Mouse (Mus musculus) yolk sac, embryonic 10.5 days (tissue): ENCODE data around the gene Gm11595.
"Not testable (repeated sequence)": the region's sequence is repeated elsewhere in the genome, so short reads cannot be mapped to it uniquely, and the experiment has no call there.

Source experiments
- DNase-seq: peaks from one replicate; pipeline ENCODE4 v3.0.0-alpha.2; 2017; ENCODE audit warnings: low spot score

Gene Gm11595

GRCm38 (mm10) chr11:99772813-99773212 is at the start of gene Gm11595:
Gm11595 (minus strand) TSS chr11:99772913.
- DNase-seq = not testable (repeated sequence)

GRCm38 (mm10) chr11:99815566-99815965 is 42.9 kb upstream of the Gm11595 start, which contains the start of gene Gm11564:
Gm11564 (minus strand) TSS chr11:99815666.
- DNase-seq = not testable (repeated sequence)

- DNase-seq = not testable (repeated sequence)
Observed at GRCm38 (mm10) chr11:99809792-99810191, 37.1 kb upstream of the Gm11595 start, which contains the start of gene Krtap4-13. Krtap4-13 (minus strand) TSS chr11:99809892.

- not testable (repeated sequence) for DNase-seq
Observed at GRCm38 (mm10) chr11:99804346-99804745, 31.6 kb upstream of the Gm11595 start, which contains the start of gene Gm11554. Gm11554 (minus strand) TSS chr11:99804446.

DNA sequence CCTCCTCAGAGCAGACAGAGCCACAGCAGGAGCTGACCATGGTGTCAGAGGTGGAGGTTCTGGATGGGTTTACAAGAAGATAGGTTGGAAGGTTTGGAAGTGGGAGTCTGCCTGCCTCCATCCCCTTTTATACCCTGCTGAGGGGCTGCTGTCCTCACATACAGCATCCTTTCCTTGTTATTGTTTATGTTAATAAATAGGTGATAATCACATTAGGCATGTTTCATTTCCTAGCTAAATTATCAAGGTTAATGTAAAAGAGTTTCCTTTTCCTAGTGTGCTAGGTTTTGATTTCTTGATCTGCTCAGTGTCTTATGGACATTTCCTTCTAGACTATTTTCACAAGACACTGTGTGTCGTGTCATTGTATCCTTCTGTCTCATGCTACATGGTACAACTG is 26.1 kb upstream of the Gm11595 start, which contains the start of gene Gm11569:
TSS of gene Gm11569 (minus strand) at position 101 of the 400 bp plus-strand sequence.
- not testable (repeated sequence) for DNase-seq

GRCm38 (mm10) chr11:99793367-99793766 is 20.7 kb upstream of the Gm11595 start, which contains the start of gene Gm11596:
Gm11596 (minus strand) TSS chr11:99793467.
- no peak for DNase-seq

GRCm38 (mm10) chr11:99784900-99785299 is 12.2 kb upstream of the Gm11595 start, which contains the start of gene Krtap4-9:
Krtap4-9 (plus strand) TSS chr11:99785200.
- not testable (repeated sequence) for DNase-seq

DNA sequence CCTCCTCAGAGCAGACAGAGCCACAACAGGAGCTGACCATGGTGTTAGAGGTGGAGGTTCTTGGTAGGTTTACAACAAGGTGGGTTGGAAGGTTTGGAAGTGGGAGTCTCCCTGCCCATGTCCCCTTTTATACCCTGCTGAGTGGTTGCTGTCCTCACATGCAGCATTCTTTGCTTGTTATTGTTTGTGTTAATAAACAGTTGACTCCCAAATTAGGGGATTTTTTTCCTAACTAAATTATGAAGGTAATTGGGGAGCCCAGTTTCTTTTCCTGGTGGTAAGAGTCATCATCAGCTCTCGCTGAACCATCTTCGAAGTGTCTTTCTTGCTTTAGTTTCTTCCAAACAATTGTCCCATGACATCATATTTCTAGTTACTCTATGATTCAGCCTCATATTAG is 7.9 kb upstream of the Gm11595 start, which contains the start of gene Krtap4-8:
TSS of gene Krtap4-8 (minus strand) at position 101 of the 400 bp plus-strand sequence.
- DNase-seq = no peak

DNA sequence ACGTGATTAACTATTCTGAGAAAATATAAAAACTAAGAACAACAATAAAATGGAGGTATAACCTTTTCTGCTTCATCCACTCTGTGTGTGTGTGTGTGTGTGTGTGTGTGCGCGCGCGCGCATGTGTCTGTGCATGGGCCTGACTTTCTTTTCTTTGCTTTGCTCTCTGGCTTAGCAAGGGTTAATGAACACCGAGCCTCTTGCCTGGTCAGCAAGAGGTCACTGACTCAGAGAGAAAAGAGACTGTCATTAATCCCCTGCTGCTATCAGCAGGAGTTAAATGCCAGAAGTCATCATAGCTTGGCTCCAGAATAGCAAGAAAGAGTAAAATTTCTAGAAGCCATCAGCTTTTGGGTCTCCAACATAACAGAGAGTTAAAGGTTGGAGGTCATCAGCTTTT is 5.7 kb upstream of the Gm11595 start:
- DNase-seq = peak; percentile 48

DNA sequence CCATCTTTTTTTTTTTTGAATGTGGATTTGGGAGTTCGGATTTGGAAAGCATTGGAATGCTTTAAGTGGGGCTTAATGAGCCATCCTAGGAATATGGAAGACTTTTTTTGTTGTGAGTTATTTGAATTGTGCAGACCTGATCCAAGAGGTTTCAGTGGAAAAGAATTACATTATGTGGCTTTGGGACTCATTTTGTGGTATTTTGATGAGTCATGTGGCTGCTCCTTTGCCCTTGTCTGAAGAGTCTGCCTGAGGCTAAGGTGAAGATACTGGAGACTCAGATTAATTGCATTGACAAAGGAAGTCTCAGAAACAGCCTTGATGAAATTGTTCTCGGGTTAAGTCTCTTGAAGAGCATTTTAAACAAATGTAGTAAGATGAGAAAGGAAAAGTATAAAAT is 4.3 kb downstream of the Gm11595 start:
- no peak for DNase-seq

DNA sequence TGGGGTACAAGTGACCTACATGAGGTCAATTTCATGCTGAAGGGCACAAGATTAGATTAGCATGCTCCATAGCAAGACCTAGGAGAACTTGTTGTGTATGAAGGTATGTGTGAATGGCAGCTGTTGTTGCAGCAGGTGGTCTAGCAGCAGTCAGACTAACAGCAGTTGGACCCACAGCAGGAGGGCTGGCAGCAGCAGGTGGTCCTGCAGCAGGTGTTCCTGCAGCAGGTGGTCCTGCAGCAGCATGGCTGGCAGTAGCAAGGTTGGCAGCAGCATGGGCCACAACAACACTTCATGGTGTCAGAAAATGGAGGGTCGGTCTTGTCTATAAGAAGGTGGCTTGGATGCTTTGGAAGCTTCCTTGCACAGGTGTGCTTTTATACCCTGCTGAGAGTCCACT is 13.8 kb downstream of the Gm11595 start:
- no peak for DNase-seq

DNA sequence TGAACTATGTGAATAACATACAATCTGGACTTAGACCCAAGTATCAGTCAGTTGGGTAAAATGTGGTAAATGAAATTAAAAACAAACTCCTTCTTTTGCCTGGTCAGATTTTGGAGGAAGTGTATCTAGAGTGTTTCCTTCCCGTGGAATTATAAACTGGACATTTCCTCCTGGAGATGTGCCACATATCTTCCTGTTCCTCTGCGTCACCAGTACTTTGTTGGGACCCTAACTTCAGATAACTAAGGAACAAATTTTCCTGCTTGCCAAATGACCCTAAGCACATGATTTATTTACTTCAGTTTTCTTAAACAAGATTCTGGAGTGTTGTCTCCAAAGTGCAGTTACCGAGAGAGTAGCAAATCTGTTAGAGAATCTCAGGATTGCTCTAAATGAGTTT is 28.7 kb downstream of the Gm11595 start:
- DNase-seq = no peak

DNA sequence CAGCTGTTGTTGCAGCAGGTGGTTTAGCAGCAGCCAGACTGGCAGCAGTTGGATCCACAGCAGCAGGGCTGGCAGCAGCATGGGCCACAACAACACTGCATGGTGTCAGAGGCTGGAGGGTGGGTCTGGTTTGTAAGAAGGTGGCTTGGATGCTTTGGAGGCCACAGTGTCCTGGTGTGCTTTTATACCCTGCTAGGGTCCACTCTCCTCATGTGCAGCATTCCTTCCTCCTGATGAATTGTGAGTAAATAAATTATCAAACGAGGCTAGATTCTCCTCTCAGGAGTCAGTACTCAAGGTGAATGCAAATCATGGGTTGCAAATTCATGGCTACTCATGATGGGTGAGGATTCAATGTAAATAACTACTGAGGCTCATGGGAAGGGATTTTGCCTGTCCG is 38.5 kb downstream of the Gm11595 start, which contains the start of gene Gm14180:
TSS of gene Gm14180 (minus strand) at position 101 of the 400 bp plus-strand sequence.
- DNase-seq = no peak

DNA sequence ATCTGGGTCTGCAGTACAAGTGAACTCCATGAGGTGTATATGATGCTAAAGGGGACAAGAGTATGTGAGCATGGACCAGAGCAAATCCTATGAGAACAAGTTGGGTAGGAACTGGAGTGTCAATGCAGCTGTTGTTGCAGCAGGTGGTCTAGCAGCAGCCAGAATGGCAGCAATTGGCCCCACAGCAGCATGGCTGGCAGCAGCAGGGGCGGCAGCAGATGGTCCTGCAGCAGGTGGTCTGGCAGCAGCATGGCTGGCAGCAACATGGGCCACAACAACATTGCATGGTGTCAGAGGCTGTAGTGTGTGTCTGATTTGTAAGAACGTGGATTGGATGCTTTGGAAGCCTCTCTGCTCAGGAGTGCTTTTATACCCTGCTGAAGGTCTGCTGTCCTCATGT is 48.7 kb downstream of the Gm11595 start:
- no peak for DNase-seq
